Mouse (Mus musculus) thymus, postnatal 0 days (tissue): ENCODE results near the gene Gadd45g. TPM values are rescaled to one million over a fixed set of nuclear protein-coding genes. Genes with fewer than 3 reads are reported as not detected.

Source experiments
- DNase-seq: peaks from one replicate; pipeline ENCODE4 v3.0.0-alpha.2; 2015; ENCODE audit warnings: low spot score
- polyA plus RNA-seq: library from polyadenylated mRNA; unstranded; fragments of >200 nt; fragmentation: Nextera tagmentation; extraction: Ambion mirVana; gene quantifications from 2 replicates; pipeline ENCODE4 v1.2.1, GENCODE M21; 2015

The Gadd45g gene
- polyA plus RNA-seq, 1 experiment from 2014 or later = 14.2 TPM

DNA sequence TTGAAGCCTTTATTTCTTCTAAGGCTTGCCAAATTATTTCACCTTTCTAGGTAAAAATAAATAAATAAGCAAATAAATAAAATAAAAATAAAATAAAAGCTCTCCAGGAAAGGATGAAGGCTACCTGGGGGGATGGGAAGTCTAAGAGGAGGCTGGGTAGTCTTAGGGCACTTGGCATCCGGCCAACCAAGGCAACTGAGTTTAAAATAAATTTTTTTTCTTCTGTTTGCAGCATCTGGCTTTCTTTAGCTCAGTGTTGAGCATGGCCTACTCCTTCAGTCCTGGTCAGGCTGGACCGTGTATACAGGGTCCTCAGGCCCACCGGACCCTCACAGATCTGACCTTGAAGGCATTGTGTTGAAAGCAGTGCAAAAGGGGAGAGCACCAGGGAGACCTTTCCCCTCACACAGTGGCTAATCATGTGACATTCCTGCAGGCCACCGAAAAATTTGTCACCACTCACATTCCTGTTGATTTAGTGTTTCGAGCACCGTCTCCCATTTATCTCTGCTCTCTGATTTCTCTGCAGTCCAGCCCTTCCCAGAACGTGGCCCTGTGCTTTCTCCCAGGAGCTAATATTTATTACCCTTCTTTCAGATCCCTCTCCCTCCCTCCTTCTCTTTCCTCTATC lies 6.2 kb downstream of the Gadd45g start:
- DNase-seq = no peak

DNA sequence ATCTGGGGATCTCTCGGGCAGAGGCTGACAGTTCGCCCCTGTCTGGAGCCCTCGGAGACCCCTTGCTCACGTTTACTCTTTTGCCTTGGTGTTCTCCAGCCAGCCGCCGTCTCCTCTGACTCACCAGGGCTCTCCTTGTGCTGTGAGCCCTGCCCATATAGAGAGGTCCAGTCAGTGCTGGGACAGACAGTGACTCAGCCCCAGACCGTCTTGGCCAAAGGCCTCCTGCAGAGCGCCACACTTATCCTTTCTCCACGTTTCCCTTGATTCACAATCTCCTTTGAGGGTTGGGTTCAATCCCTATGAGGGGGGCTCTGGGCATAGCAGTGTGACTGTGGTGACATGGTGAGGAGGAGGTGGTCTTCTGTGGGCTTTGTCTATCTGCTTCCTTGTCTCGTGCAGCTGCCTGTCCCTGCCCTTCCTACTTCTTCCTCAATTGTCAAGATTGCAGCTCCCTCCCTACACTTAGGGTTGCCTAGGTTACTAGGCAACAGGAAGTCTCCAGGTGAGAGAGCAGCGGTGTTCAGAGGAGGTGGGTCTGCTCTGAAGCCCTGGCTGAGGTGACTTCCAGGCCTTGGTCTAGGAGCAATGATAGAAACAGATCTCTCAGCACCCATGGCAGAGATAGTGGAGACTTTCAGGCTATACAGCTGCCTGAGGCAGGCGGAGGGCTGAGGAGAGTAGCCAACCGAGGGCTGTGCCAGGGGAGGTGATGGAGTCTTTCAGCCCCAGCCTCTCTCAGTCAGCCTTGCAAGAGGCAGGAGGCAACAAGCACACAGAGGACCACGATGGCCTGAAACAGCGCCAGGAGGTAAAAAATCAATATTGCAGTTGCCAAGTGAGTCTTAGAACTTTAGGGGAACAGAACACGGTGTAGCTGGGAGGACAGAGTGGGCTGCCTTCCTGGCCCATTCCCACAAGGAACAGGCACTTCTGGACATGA lies 7.1 kb downstream of the Gadd45g start:
- DNase-seq = no peak

DNA sequence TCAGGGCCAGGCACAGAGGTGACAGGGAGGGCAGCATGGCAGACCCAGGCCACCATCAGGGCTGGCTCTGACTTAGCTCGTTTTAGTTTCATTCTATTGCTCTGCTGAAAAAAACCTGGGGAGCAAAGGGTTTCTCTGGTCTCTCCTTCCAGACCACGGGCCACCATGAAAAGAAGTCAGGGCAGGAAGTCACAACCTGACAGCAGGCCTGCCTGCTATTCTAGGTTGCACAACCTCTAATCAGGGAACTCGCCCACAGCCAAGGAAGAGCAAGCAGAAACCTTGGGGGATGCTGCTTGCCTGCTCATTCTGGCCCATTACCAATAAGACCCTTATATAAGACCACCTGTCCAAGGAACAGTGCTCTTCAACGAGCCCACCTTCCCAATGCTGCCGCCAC lies 9.1 kb downstream of the Gadd45g start:
- no peak for DNase-seq

DNA sequence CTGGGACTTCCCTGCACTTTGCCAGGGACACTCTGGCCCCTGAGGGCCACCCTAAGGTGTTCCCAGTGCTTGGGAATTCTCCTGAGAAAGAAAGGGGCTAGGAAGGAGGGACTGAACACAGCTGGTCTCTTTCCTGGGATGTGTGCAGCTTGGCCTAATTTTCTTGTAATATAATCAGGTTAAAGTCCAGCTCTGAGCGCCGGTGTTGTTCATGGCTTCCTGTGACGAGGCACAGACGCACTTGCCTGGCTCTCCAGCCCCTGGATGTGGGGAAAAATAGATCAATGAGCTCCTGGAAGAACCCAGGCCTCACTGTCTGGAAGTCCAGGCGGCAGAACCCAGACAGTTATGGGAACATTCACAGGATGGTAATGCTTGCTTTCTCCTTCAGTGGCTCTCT lies 10.7 kb downstream of the Gadd45g start:
- DNase-seq = no peak

DNA sequence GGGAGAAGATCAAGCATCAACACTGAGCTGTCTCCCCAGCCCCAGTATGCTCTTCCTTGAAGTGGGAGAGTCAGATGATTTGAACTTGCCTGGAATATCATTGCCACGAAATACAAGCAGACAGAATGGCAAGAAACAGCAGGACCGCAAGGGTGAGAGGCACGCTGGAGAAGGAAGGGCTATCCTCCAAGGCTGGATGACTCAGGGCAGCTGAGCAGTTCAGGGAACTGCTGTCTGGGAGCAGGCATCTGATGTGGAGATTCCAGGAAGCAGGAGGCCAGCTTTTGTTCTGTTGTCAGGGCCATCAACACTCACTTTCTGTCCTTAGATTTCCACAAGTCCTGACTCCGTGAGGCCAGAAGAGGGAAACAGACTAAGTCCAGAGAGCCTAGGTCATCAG lies 12.0 kb downstream of the Gadd45g start:
- no peak for DNase-seq

DNA sequence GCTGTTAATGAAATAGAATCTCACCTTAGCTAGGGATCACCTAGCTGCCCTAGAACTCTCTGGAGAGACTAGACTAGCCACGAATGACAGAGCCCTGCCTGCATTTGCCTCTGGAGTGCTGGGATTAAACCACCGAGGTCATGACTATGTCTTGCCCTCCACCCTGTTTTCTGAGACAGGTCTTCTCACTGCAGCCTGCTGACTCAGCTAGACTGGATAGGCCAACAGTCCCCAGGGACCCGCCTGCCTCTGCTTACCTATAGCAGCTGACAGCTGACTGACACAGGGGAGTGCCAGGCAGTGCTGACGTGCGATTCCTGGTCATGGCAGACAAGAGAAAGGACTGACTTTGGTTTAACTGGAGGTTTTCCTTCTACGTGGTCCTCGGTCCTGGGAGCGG lies 12.7 kb downstream of the Gadd45g start:
- DNase-seq = no peak

DNA sequence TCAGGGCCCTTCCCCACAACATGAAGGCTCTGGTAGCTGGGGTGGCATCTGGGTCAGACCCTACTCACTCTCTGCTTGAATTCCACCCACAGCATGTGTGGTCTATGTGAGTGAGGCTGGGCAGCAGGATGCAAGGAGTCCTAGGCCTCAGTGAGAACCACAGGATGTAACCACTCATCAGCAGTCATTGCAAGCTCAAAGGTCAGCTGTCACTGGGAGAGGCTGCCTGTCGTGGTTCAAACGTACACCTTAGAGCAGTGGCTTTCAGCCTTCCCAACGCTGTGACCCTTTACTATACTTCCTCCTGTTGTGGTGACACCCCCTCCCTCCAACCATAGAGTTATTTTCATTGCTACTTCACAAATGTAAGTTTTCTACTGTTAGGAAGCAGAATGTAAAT lies 13.3 kb downstream of the Gadd45g start:
- DNase-seq = no peak

DNA sequence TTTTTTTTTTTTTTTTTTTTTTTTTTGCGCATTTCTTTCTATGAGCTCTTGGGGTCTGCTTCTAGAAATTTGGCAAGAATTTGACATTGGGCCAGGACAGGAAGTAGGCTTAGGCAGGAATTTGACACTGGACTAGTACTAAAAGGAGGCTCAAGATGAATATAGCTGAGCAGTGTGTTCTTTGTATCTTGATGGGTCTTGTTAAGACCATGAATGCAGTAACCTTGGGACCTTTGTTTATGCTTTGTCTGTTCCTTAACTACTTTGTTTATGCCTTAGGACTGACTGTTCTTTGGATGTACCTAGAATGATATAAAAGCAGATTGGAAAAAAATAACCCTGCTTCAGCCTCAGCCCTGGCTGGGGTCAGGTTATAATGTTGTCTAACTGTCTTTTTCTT lies 16.3 kb downstream of the Gadd45g start:
- no peak for DNase-seq

DNA sequence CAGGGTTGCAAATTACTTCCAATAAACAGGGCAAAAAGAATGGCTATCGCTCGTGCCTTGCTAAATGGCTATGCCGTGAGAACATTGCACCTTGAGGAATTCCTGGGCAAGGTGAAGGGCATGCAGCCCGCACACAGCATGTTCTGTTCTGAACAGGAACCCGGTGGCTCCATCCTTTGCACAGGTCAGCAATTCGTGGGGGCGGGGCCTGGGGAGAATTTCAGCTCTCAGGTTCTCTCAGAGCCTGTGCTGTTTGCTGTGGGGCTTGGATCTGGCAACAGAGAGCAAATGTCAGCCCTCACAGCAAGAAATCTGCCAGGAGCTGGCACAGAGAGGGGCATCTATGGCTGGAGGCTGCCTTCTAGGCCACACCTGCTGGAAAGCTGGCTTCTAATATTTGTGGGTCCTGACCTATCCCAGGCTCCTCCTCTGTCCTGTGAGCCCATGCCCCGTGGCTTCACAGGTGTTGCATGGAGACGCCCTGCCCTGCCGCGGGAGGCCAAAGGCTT lies 19.7 kb downstream of the Gadd45g start:
- DNase-seq = no peak

DNA sequence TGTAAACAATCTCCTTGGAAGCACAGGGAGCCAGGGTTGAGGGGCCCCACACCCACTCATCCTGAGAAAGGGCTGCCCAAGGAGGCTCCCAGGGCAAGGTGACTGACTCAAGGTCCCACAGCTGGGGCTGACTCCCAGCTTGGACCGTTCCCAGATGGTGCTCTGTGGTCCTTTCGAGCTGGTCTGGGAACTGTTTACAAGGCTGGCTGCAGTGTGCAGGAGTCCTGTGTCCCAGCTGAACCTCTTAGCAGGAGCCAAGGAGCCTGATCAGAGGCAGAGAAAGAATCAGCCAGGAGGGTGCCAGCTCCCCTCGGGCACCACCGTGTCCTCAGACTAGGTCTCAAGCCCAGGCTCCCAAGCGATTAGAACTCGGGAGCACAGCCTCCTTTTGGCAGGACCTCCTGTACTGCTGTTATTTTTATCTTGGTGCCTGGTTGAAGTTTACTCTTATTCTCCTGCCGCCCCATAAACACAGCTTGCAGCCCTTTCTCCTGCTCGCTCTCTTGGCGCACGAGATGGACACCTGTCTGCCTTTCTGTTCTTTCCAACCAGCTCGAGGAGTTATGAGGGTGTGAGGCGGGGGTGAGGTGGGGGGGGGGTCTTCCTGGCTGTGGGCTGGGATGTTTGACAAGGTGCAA lies 22.1 kb downstream of the Gadd45g start:
- DNase-seq = no peak

DNA sequence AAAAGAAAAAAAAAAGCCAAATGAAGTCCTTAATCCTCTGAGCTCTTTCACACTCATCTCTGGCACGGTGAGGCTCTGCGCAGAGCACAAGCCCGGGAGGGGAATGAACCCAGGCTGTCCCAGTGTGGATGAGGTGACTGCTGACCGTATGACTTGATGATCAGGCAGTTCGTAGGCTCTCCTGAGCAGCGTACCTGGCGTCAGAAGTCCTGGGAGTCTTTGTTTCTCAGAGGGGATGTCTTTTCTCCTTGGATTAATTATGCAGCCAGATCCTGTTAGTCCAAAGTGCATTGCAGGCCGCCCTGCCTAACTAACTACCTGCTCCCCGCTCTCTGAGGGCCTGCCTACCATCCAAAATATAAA lies 22.6 kb downstream of the Gadd45g start:
- no peak for DNase-seq

DNA sequence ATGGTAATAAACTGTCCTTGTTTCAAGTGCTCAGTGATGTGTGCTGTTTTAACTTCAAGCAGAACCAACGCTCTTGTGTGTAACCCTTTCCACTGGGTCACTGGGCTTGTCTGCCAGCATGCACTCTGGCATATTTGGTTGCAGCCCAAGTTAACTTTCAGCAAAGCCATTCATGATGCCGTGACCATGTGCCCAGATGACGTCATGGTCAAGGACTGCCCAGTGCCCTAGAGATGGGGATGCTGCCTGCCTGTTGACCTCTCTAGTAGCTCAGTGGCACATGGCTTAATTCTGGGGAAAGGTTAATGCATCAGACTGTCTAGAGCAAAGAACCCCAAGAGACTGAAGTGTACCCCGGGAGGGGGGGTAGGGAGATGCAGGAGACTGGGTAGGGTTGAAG lies 24.7 kb downstream of the Gadd45g start:
- DNase-seq = no peak

DNA sequence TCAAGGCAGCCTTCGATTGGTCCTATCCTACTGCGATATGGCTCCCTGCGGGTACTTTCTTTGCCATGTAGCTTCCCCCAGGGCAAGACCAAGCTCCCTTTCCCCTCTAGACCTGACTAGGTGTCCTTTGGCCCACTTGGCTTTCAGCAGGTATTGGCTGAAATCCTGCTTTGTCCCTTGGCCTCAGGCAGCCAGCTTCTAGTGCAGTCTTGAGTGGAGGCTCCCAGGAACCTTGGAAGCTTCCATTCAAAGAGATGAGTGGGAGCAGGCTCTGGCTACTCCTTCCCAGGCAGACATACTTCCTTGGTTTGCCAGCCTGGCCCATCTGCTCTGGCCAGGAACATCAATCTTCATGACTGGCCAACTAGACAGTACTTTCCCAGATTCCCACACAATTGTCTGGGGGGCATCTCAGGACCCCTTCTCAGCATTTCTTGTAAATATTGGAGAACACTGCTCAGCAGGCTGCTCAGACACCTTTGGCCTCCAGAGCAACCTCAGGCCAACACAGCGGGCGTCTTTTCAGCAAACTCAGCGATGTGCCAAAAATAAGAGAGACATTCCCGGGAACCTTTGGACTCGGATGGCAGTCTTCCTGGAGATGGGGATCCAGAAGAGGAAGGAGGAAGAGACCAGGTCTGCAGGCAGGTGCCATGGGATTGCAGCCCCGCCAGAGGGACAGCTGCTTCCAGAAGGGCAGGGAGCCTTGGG lies 25.9 kb downstream of the Gadd45g start:
- no peak for DNase-seq

DNA sequence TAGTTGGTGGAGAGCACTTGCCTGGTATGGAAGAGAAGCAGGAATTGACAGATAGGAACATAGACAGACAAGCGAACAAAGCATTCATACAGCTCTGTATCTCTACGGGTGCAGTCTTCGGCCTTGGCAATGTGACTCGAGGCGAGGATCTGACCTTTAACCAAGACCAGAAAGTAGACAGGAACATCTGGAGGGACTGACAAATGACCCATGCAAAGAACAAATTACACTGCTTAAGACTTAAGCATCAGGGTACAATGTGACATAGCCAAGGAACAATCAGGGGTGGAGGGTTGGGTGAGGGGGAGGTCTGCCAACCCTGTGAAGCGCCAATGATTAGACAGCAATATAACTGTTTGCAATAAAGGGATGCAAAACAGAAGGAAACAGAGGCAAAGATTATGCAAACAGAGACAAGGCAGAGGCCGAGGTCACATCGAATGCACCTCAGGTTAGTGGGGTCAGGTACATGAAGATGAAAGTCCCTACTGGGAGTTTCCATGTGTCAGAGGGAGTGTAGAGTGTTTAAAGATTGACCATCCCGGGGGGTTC lies 26.6 kb downstream of the Gadd45g start:
- no peak for DNase-seq

DNA sequence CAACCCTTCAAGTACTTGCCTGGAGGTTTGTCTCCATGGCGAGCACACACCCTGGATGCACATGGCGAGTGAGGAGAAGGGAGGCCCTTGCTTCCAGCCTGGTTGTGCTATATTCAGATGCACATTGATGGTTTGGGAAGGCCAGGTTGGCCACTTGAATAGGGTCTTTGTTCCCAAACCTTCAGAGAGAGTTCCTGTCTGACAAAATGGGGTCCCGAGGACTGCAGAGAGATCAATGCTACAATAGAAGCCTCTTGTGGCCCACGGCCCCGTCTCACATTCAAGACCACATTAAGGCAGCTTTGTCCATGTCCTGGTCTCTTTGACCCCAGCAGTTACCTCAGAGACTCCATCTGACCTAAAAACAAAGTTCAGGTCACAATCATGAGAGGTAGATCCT lies 27.3 kb downstream of the Gadd45g start:
- DNase-seq = no peak

DNA sequence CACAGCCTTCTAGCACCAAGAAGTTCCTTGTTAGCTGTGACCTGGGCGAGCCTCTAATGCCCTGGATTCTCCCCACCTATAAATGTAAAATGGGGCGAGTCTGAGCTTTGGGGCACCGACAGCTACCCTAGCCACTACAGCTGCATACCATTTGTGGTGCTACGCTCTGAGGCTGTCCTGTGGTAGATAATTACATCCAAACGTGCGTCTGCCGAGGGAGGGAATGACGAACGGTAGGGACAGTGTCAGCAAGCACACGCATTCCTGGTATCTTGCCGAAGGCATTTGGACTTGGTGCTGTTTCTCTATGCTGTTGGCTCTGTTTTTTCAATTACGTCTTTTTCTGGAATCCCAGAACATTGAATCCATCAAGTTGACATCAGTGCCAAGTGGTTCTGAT lies 29.7 kb downstream of the Gadd45g start:
- DNase-seq = no peak

DNA sequence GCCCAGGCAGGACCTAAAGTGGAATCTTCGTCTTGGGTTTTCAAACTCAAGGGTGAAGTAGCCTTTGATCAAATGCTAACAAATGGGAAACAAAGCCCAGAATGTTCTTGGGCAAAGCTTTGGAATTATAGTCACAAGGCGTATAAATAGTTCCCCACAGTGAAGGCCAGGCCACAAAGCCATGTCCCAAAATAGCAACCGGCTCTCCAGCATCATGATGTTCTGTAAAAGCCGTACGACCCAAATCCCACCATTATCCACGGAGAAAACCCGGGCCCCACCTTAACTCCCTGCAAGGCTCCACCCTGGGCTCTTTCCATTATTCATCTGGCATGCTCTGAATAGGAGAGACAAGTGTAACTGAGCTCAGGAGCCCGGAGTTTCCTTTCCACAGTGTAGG lies 32.3 kb downstream of the Gadd45g start:
- no peak for DNase-seq

DNA sequence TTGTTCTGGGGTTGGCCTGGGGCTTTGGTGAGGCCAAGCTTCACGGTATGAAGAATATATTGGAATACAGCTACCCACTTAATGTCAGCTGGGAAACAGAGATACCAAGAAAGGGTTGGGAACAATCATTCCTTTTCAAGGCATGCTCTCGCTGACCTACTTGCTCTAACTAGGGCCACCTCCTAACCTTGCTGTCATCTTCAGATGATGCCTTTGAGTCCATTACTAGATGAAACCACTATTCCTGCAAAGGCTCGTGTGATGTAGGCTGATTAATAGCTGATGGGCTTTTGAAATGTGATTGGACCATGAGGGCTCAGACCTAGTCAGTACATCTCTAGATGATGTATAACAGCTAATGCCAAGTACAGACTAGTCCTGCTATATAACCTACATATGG lies 33.1 kb downstream of the Gadd45g start:
- no peak for DNase-seq

DNA sequence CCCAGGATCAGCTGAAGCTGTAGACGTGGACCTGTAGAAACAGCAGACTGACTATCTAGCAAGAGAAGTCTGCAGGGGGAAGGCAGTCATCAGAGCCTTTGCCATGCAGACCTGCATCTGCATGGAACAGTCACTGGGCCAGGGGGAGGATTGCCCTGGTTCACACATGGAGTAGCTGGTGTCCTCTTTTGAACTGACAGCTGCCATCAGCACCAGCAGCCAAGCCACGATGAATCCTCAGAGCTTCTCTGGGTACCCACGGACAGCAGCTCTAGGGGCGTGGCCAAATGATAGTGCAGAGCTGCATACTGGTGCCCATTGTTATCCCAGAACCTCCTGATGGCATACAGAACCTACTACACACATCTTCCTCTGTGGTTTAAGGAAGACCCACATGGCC lies 33.5 kb downstream of the Gadd45g start:
- no peak for DNase-seq

DNA sequence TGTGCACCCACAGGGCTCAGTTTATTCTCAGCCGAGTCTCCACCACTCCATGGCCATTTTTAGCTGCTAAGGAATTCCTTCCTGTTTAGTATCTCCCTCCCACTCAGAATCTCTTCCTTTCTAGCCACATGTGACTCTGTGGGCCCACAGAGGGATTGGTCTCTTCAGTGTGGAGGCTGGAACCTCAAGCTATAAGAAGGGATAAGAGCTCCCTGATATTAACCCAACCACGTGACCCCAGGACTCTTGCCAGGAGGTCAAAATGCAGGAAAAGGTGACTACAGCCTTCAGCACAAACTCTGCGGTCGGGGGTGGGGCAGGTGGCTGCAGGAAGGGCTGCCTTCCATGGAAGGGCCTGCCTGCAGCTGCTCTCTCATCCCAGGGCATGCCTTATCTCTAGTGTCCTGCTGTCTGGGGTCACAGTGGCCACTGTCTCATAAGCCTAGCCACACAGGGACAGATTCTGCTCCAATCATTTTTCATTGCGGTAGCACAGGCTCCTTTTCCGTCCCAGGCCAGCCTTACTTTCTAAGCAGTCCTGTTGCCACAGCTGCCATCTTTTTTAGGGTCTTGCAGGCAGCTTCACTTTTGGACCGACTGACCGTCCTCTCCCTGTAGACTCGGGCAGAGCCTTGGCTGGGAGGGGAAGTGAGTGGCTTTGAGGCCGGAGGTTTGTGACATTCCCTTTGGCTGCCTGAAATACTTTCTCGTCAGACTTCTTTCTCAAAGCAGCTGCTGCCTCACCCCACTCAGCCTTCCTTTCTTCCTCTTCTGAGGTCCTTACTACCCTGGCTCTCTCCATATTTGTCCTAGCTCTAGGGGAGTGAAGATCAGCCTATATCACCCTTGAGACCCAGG lies 35.0 kb downstream of the Gadd45g start:
- no peak for DNase-seq
